Mouse (Mus musculus): ENCODE results near the gene Zbtb7b. TPM values are rescaled to one million over a fixed set of nuclear protein-coding genes. Genes with fewer than 3 reads are reported as not detected.
A peak's percentile ranks its signal among the peaks of the same experiment; 100 is the strongest.

The Zbtb7b gene
- total and polyA plus RNA-seq, 2 experiments from 2014 or later, result 0.53 to 4.4 TPM

DNA sequence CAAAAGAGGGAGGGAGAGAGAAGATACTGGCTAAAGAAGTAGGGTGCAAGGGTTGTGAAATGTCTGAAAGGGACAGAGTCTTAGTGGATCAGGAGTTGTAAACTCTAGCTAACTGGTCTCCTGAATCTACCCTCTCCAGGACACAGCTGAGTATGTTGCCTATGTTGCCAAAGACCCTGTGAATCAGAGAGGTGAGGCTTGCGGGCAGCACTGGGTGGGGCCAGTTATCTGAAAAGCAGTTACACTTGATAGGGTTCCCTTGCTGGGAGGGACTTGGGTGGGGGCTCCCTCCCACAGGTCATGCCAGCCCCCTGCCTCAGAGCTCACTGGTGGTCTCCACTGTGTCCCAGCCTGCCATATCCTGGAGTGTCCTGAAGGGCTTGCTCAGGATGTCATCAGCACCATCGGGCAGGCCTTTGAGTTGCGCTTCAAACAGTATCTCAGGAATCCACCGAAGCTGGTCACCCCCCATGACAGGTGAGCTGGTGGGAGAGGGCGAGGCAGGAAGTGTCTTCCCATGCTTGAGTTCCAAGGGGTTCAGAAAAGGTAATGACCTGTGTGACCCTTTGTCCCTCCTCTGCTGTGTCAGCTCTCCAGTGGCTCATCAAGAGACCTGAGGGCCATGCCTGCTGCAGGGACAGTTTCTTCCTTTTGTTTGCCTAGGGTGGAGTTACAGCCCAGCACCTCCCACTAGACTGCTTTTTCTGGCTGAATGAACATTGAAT is 30.0 kb upstream of the Zbtb7b start:
- H3K27ac ChIP-seq (ENCODE audit: low read depth, low read length), result no peak overlapping the region
- ATAC-seq (ENCODE audit: low FRiP score) (no peak), DNase-seq (ENCODE audit: low spot score) (no peak)
- H3K4me1 ChIP-seq (ENCODE audit: insufficient read depth, low read length), result no peaks in the 10 kb centered on the region
- no peak overlapping the region for H3K4me3 ChIP-seq (ENCODE audit: low read depth, low read length)
- no peak overlapping the region for H3K4me2 ChIP-seq (ENCODE audit: low read depth, low read length, poor library complexity, severe bottlenecking)
- no peak for TF ChIP-seq CTCF (IDR thresholded peaks at IDR 0.05)
- no peak overlapping the region for H3K9ac ChIP-seq (replicated peaks; ENCODE audit: low read length, poor library complexity, severe bottlenecking)
- H3K27me3 ChIP-seq (ENCODE audit: insufficient read depth, low read length), result no peaks in the 10 kb centered on the region
- WGBS, result 90% methylated on average over 5 of the region's 5 CpGs
- H3K9me3 ChIP-seq (ENCODE audit: low read length), result no peaks in the 10 kb centered on the region
- H3K36me3 ChIP-seq (ENCODE audit: insufficient read depth, low read length), result peaks cover 4% of the 10 kb centered on the region; the same call in 1 of the 2 replicates

DNA sequence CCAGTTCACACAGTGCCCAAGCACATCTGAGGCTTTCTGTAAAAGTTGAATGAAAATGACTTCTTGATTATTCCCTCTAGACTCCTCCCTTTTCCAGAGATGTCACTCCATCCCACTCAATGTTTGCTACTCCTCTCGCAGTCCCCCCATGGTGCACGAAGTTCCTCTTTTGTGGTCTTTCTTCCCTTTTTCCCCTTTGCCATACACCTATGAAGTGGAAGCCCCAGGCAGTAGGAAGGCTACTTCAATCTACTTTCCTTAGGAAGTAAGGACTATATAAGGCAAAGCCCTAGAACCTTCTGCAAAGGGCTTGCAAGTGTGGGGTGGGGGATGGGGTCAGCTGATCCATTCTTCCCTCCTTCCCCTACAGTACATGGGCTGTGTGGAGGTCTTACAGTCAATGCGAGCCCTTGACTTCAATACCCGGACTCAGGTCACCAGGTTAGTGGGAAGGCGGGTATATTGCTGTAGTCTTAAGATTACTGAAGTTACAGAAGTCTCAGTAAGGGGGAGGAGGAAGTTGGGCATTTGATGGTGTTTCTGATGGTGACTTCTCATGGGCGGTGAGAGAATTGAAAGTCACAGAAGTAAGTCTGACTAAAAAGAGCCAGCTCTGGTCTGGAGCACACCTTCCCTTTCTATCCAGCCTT is 28.1 kb upstream of the Zbtb7b start:
- TF ChIP-seq CTCF (IDR thresholded peaks at IDR 0.05), result no peak
- ATAC-seq (ENCODE audit: low FRiP score) (no peak), DNase-seq (ENCODE audit: low spot score) (no peak)
- Histone ChIP-seq H3K4me3 (ENCODE audit: low read depth, low read length) (no peak overlapping the region), H3K27me3 (ENCODE audit: insufficient read depth, low read length) (no peaks in the 10 kb centered on the region), H3K4me1 (ENCODE audit: insufficient read depth, low read length) (no peaks in the 10 kb centered on the region), H3K27ac (ENCODE audit: low read depth, low read length) (no peak overlapping the region), H3K4me2 (ENCODE audit: low read depth, low read length, poor library complexity, severe bottlenecking) (peak overlapping the region; percentile 60), H3K9ac (replicated peaks; ENCODE audit: low read length, poor library complexity, severe bottlenecking) (0 out of 2 replicates have a peak overlapping the region, but pooled peaks have one; percentile 51), H3K36me3 (ENCODE audit: insufficient read depth, low read length) (peaks cover 4% of the 10 kb centered on the region; the same call in 1 of the 2 replicates), H3K9me3 (ENCODE audit: low read length) (no peaks in the 10 kb centered on the region)
- WGBS, result 76% methylated on average over 6 of the region's 6 CpGs

DNA sequence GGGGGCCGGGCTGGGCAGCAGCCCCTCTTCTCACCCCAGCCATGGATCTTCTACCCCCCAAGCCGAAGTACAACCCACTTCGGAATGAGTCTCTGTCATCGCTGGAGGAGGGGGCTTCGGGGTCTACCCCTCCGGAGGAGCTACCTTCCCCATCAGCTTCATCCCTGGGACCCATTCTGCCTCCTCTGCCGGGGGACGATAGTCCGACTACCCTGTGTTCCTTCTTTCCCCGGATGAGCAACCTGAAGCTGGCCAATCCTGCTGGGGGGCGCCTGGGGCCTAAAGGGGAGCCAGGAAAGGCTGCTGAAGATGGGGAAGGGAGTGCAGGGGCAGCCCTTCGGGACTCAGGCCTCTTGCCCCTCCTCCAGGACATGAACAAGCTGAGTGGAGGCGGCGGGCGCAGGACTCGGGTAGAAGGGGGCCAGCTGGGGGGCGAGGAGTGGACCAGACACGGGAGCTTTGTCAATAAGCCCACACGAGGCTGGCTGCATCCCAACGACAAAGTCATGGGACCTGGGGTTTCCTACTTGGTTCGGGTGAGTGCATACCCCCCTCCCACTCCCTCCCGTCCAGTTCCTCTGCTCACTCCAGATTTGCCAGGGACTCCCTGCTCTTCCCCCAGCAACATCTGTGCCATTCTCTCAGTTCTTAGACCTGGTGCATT is 27.4 kb upstream of the Zbtb7b start:
- Histone ChIP-seq H3K4me3 (ENCODE audit: low read depth, low read length) (peak overlapping the region; percentile 35), H3K9me3 (ENCODE audit: low read length) (no peaks in the 10 kb centered on the region), H3K9ac (replicated peaks; ENCODE audit: low read length, poor library complexity, severe bottlenecking) (peak overlapping the region; percentile 51), H3K4me1 (ENCODE audit: insufficient read depth, low read length) (no peaks in the 10 kb centered on the region), H3K4me2 (ENCODE audit: low read depth, low read length, poor library complexity, severe bottlenecking) (peak overlapping the region; percentile 60), H3K36me3 (ENCODE audit: insufficient read depth, low read length) (no peaks in the 10 kb centered on the region; the same call in 1 of the 2 replicates), H3K27ac (ENCODE audit: low read depth, low read length) (no peak overlapping the region; the same call in 1 of the 2 replicates), H3K27me3 (ENCODE audit: insufficient read depth, low read length) (no peaks in the 10 kb centered on the region)
- no peak for ATAC-seq (ENCODE audit: low FRiP score)
- TF ChIP-seq CTCF (IDR thresholded peaks at IDR 0.05), result no peak
- WGBS, result 12% methylated on average over 22 of the region's 22 CpGs
- peak; percentile 21 for DNase-seq (ENCODE audit: low spot score)

DNA sequence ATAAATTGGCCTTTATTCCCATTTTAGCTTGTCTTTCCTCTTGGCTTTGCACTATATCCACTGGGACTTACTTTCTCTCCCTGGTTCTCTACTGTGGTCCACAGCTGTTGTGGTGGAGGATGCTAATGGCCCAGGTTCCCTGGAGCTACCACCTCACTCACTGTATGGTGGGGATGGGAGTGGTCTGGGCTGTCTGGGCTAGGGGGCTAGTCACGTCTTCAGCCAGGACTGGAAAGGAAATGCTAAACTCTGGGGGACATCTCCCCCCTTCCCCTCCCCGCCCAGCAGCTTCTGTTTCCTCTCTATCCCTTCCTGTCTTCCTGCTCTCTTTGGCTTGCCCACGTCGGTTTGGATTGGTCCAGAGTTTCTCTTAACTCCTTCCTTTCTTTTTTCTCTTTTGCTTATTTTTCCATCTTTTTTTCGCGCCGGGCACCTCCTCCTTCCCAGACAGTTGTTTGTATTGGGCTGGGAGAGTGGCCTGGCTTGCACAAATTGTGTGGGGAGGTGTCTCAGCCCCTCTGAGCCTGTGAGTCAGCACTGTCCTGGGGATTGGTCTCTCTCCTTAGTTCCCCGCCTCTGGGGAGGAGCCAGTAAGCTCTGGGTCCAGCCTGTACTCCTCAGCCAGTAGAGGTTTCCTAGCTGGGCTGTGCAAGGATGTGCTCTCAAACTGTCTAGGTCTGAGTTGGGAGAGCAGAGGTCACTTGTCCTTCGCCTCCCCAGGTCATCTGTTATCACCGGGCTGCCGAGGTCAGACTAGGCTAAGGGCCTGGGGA is 26.6 kb upstream of the Zbtb7b start:
- Histone ChIP-seq H3K27me3 (ENCODE audit: insufficient read depth, low read length) (no peaks in the 10 kb centered on the region), H3K36me3 (ENCODE audit: insufficient read depth, low read length) (no peaks in the 10 kb centered on the region), H3K4me2 (ENCODE audit: low read depth, low read length, poor library complexity, severe bottlenecking) (peak overlapping the region; percentile 60), H3K27ac (ENCODE audit: low read depth, low read length) (no peak overlapping the region), H3K9me3 (ENCODE audit: low read length) (no peaks in the 10 kb centered on the region), H3K4me3 (ENCODE audit: low read depth, low read length) (peak overlapping the region; percentile 35), H3K4me1 (ENCODE audit: insufficient read depth, low read length) (no peaks in the 10 kb centered on the region), H3K9ac (replicated peaks; ENCODE audit: low read length, poor library complexity, severe bottlenecking) (peak overlapping the region; percentile 51)
- 6% methylated on average over 10 of the region's 11 CpGs for WGBS
- ATAC-seq (ENCODE audit: low FRiP score) (peak; percentile 39; the same call in 1 of the 2 replicates), DNase-seq (ENCODE audit: low spot score) (peak; percentile 82)
- TF ChIP-seq CTCF (IDR thresholded peaks at IDR 0.05), result no peak

DNA sequence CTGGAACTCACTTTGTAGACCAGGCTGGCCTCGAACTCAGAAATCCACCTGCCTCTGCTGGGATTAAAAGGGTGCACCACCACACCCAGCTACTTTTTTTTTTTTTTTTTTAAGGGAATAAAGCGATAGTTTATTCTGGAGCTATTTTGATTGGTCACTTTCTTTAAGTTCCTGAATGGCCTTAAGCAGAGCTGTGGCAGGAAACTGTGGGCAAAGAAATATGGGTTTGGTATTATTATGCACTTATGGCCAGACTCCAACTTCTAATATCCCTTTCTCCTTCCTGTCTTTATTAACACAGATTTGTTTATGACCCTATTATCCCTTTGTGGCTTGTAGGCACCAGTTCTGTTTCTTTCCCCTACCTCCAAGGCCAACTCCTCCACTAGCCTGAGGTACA is 25.8 kb upstream of the Zbtb7b start:
- H3K4me3 ChIP-seq (ENCODE audit: low read depth, low read length), result no peak overlapping the region
- 65% methylated on average over 2 of the region's 2 CpGs for WGBS

More for the DNA sequence above, 25.8 kb upstream of the Zbtb7b start:
- no peaks in the 10 kb centered on the region for H3K9me3 ChIP-seq (ENCODE audit: low read length)
- H3K4me1 ChIP-seq (ENCODE audit: insufficient read depth, low read length), result no peaks in the 10 kb centered on the region
- ATAC-seq (ENCODE audit: low FRiP score) (no peak), DNase-seq (ENCODE audit: low spot score) (no peak)
- no peaks in the 10 kb centered on the region for H3K27me3 ChIP-seq (ENCODE audit: insufficient read depth, low read length)
- no peak for TF ChIP-seq CTCF (IDR thresholded peaks at IDR 0.05)
- H3K9ac ChIP-seq (replicated peaks; ENCODE audit: low read length, poor library complexity, severe bottlenecking), result no peak overlapping the region
- H3K27ac ChIP-seq (ENCODE audit: low read depth, low read length), result no peak overlapping the region
- no peak overlapping the region for H3K4me2 ChIP-seq (ENCODE audit: low read depth, low read length, poor library complexity, severe bottlenecking)
- H3K36me3 ChIP-seq (ENCODE audit: insufficient read depth, low read length), result no peaks in the 10 kb centered on the region
